Mouse (Mus musculus) ES-Bruce4 (cell line): ENCODE results near the gene Galnt12.
"Not testable (repeated sequence)": the region's sequence is repeated elsewhere in the genome, so short reads cannot be mapped to it uniquely, and the experiment has no call there.

Source experiments
- CTCF ChIP-seq: IDR thresholded peaks from one replicate; pipeline ENCODE4 v1.8.1; 2011; ENCODE audit warnings: low read depth, low read length
- POLR2A ChIP-seq: IDR thresholded peaks from one replicate; pipeline ENCODE4 v1.8.1; 2011; ENCODE audit warnings: low read length; ENCODE audit not compliant: insufficient read depth

DNA sequence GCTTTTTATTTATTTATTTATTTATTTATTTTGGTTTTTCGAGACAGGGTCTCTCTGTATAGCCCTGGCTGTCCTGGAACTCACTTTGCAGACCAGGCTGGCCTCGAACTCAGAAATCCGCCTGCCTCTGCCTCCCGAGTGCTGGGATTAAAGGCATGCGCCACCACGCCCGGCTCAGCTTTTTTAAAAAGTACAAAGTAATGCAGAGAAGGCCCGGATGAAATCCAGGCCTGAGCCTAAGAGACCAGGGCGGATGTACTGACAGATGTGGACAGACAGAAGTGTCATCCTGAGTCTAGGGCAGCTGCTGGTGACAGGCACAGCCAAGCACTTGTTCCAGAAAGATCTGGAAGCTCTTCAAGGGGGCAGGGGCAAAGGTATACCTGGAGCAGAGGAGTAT, 36.5 kb upstream of the Galnt12 start:
- TF ChIP-seq CTCF, POLR2A: not testable (repeated sequence)
